14 mouse cellular contexts compared by ENCODE assay signal in genomic region chr5:43820785-43821184, GRCm38 (mm10). TPM values are rescaled to one million over a fixed set of nuclear protein-coding genes. Genes with fewer than 3 reads are reported as not detected.
"Had no signal": no experiment of that assay in that cellular context is flagged by ENCODE, and none has a peak within 500 bp of the region (broad histone marks: within the 10 kb centered on the region; RNA-seq: fewer than 3 reads in every experiment).

No protein-coding gene starts in this region.

- H3K27me3 ChIP-seq: liver, embryonic 15.5 days; midbrain, embryonic 13.5 days; neural tube, embryonic 15.5 days had no signal

- DNase-seq: kidney, adult 9 months; left cerebral cortex, postnatal 4 days; right cerebral cortex, adult 18-20 months; thymus, adult 2 months; thymus, postnatal 25 days had no signal

- H3K36me3 ChIP-seq: liver, embryonic 15.5 days; midbrain, embryonic 13.5 days; neural tube, embryonic 15.5 days had no signal

- H3K4me1 ChIP-seq: liver, embryonic 15.5 days; midbrain, embryonic 13.5 days; neural tube, embryonic 15.5 days had no signal

- H3K9ac ChIP-seq: liver, embryonic 15.5 days; midbrain, embryonic 13.5 days; neural tube, embryonic 15.5 days had no signal

- H3K9me3 ChIP-seq: liver, embryonic 15.5 days; midbrain, embryonic 13.5 days; neural tube, embryonic 15.5 days had no signal

- H3K4me2 ChIP-seq: liver, embryonic 11.5 days; liver, embryonic 15.5 days; midbrain, embryonic 13.5 days; neural tube, embryonic 15.5 days had no signal

- H3K4me3 ChIP-seq: layer of hippocampus, adult 2 months; liver, embryonic 15.5 days; midbrain, embryonic 13.5 days; neural tube, embryonic 15.5 days had no signal

- H3K27ac ChIP-seq: kidney, postnatal 0 days; layer of hippocampus, adult 2 months; liver, embryonic 15.5 days; midbrain, embryonic 13.5 days; neural tube, embryonic 15.5 days had no signal

- ATAC-seq: inflammation-experienced regulatory T-cells, adult 6 months; intestine, postnatal 0 days; midbrain, embryonic 13.5 days had no signal

RNA-seq across cellular contexts. Expression of gene Bst1, which starts 2.1 kb away (rescaled TPM):
- polyA plus RNA-seq: midbrain, embryonic 13.5 days; neural tube, embryonic 11.5 days had no signal
